Mouse (Mus musculus) forebrain, embryonic 10.5 days (tissue): ENCODE measurements around the gene Six1. TPM values are rescaled to one million over a fixed set of nuclear protein-coding genes. Genes with fewer than 3 reads are reported as not detected.

ENCODE experiments used
- DNase-seq: peaks from one replicate; pipeline ENCODE4 v3.0.0-alpha.2; 2017; ENCODE audit warnings: low spot score; ENCODE audit errors: extremely low spot score
- H3K27ac ChIP-seq: fragments of 300-500 bp; sonication (generic); 2 replicates; pipeline ENCODE4 v1.5.1; 2016; ENCODE audit warnings: mild to moderate bottlenecking
- H3K27me3 ChIP-seq: fragments of 300-500 bp; sonication (generic); 2 replicates; pipeline ENCODE4 v1.6.1; 2016; ENCODE audit warnings: mild to moderate bottlenecking; ENCODE audit not compliant: poor library complexity, severe bottlenecking
- H3K36me3 ChIP-seq: fragments of 300-500 bp; sonication (generic); replicated peaks from 2 replicates; pipeline ENCODE4 v1.6.1; 2016; ENCODE audit warnings: mild to moderate bottlenecking, moderate library complexity
- H3K4me1 ChIP-seq: fragments of 300-500 bp; sonication (generic); 2 replicates; pipeline ENCODE4 v1.6.1; 2016
- H3K4me3 ChIP-seq: fragments of 300-500 bp; sonication (generic); 2 replicates; pipeline ENCODE4 v1.5.1; 2016; ENCODE audit warnings: mild to moderate bottlenecking, moderate library complexity
- H3K9me3 ChIP-seq: fragments of 300-500 bp; sonication (generic); 2 replicates; pipeline ENCODE4 v1.6.1; 2016; ENCODE audit warnings: mild to moderate bottlenecking, moderate library complexity
- WGBS: fragments of 180-500 bp; shearing (Covaris S2); methylation state at CpG from one replicate; pipeline ENCODE4 v1.1.7; 2016; 5-methylcytosine and 5-hydroxymethylcytosine counted together
- polyA plus RNA-seq: library from polyadenylated mRNA; unstranded; fragments of >200 nt; fragmentation: Nextera tagmentation; extraction: Ambion mirVana; gene quantifications from 2 replicates; pipeline ENCODE4 v1.2.1, GENCODE M21; 2016

Six1 gene
- polyA plus RNA-seq, 1 experiment from 2014 or later, result 11.4 TPM

DNA sequence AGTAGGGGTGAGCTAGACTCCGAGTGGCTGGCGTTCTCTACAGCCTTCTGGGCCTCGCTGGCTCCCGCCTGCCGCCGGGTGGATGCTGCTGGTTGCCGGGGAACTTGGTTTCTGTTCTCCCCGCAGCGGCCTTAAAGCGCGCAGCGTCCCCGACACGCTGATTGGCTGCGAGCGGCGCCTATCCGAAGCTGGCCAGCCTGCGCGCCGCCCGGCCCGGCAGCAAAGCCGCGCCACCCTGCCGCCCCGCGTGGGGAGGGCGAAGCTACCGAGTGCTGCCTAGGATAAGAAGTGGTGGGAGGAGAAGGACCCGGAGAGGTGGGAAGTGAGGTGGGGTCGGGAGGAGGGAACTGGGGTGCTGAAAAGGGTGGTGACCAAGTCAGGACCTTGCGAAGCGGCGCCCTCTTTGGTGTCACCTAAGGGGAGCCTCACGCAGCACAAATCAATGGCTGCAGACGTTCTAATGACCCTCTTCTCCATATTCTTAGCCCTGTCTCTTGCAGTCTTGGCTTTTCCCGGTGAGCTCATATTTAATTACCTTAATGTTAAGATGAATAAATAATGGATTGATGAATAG, 7.0 kb downstream of the Six1 start:
- no peaks in the 10 kb centered on the region for H3K9me3 ChIP-seq
- H3K27ac ChIP-seq, result peak overlapping the region; percentile 84
- H3K36me3 ChIP-seq, result no peaks in the 10 kb centered on the region
- DNase-seq, result peak; percentile 87
- peak overlapping the region; percentile 54 for H3K4me3 ChIP-seq
- peaks cover 54% of the 10 kb centered on the region for H3K4me1 ChIP-seq
- WGBS, result under 1% methylated on average over 38 of the region's 38 CpGs
- H3K27me3 ChIP-seq, result peaks cover 100% of the 10 kb centered on the region

DNA sequence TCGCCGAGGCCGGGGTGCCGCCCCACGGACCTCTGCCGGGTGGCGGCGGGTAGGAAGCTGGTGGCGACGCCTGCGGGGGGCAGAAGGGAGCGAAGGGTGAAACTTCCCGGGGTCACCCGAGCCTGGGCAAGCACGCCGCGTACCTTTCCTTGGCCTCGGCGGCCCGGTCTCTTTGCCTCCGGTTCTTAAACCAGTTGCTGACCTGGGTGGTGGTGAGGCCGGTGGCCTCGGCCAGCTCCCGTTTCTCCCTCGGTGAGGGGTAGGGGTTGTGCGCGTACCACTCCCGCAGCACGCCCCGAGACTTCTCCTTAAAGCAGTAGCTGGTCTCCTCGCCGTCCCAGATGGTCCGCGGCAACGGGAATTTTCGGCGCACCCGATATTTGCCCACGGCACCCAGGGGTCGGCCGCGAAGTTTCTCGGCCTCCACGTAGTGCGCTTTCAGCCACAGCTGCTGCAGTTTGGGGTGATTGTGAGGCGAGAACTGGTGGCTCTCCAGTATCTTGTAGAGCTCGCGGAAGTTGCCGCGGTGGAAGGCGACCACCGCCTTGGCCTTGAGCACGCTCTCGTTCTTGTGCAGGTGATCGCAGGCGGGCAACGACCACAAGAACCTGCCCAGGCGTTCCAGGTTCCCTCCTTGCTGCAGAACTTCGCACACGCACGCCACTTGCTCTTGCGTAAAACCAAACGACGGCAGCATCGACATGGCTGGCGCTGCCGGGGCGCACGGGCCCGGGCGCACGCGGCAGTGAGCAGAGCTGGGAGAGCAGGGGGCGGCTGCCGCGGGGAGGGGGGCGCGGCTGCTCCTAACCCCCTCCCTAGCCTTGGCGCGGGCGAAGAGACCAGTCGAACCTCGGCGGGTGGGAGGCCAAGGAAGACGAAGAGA, 7.7 kb downstream of the Six1 start:
- Histone ChIP-seq H3K27ac (peak overlapping the region; percentile 84), H3K4me1 (peaks cover 54% of the 10 kb centered on the region), H3K36me3 (no peaks in the 10 kb centered on the region), H3K9me3 (no peaks in the 10 kb centered on the region), H3K27me3 (peaks cover 100% of the 10 kb centered on the region), H3K4me3 (peak overlapping the region; percentile 54)
- peak; percentile 59 for DNase-seq
- WGBS, result under 1% methylated on average over 85 of the region's 85 CpGs

DNA sequence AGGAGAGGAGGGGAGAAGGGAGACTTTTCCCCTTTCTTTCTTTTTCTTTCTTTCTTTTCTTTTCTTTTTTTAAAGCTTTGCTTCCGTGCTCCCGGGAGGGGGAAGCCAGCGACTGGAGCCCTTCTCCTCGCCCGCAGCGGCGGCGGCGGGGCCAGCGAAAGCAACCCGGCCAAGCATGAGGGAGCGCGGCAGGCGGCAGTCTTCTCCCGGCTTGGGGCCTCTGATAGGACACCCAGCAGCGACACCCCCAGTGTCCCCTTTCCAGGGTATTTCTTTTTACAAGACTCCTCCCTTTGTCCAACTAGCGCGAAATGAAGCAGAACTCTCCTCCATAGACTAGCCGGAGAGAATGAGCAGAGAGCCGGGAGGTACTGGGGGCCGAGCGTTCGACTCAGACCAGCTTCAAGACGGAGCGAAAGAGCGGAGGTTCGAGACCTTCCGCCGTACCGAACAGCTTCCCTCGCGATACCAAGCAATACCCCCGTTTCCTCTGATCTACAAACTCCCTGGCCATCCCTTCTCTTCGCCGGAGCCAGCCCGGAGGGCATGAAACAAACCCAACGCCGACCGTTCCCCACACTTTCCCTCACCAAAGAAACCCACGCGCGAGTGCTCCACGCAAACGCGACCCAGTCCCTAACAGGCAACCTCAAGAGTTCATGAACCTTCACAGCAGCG, 8.5 kb downstream of the Six1 start:
- Histone ChIP-seq H3K36me3 (no peaks in the 10 kb centered on the region), H3K27me3 (peaks cover 100% of the 10 kb centered on the region), H3K4me1 (peaks cover 47% of the 10 kb centered on the region), H3K9me3 (no peaks in the 10 kb centered on the region), H3K27ac (peak overlapping the region; percentile 84), H3K4me3 (peak overlapping the region; percentile 54)
- WGBS, result under 1% methylated on average over 46 of the region's 46 CpGs
- peak; percentile 48 for DNase-seq

DNA sequence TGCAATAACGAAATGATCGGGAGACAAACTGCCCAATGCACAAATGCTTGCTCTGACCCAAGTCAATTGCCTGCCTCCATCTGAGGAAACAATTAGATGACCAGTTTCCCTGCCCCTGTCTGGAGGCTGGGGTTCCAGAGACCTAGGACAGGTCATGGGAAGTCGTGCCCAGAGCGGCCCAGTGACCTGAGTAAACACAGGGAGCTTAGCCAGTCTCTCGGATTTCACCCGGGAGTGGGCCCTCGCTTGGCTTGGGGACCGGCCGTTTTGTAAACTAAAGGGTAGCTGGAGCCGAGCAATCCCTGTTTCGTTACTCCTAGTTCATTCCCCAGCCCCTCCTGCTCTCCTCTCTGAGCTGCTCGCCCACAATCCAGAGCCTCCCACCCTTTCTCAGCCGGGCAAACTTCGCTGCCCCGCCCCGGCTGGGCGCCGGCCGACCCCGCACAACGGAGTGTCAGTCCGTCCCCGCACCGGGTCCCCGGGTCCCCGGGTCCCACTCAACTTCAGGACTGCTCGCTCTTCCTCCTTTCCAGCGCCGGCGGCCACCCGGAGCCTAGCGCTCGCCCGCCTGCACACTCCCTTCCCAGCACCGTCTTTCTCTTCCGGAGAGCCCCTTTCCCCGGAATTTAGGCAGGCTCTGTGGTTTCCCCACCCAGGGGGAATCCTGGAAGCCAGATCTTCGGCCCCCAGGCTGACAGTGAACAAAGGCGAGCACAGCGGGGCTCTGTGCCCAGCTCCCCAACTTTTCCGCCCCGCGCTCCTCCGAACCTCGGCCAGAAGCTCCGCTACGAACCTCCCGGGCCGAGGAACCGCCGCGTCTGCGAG, 9.3 kb downstream of the Six1 start:
- WGBS, result under 1% methylated on average over 53 of the region's 53 CpGs
- peaks cover 47% of the 10 kb centered on the region for H3K4me1 ChIP-seq
- peak overlapping the region; percentile 54 for H3K4me3 ChIP-seq
- no peaks in the 10 kb centered on the region for H3K9me3 ChIP-seq
- H3K27ac ChIP-seq, result peak overlapping the region; percentile 84
- H3K36me3 ChIP-seq, result no peaks in the 10 kb centered on the region
- DNase-seq, result peak; percentile 71
- H3K27me3 ChIP-seq, result peaks cover 100% of the 10 kb centered on the region

DNA sequence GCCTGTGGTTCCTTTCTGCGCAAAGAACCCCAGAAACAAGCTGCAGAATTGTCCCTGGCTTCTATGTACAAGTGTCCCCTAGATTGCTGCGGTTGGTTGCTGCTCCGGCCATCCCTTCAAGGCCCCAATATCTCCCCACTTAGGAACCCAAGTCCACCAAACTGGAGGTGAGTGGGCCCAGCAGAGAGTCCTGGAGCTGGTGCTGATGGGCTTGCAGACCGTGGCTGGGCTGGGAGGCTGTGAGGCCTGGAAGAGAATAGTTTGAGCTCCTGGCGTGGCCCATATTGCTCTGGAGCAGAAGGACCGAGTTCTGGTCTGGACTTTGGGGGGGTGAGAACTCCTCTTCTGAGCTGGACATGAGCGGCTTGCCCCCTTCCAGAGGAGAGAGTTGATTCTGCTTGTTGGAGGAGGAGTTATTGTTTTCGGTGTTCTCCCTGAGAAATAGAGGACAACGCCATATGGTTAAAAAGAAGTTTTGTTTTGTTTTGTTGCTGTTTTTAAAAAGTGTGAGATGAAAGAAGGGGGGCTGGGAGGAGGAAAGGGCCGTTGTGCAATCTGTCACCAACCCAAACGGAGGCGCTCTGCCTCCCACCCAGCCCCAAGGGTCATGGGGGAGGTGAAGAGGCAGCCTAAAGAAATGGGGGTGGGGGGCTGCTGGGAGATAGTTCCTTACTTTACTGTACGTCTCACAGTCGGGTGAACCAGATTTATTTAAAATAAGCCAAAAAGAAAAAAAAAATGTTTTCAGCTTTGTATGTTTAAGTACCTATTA, 10.1 kb downstream of the Six1 start:
- 1% methylated on average over 14 of the region's 14 CpGs for WGBS
- Histone ChIP-seq H3K4me3 (peak overlapping the region; percentile 54), H3K27ac (peak overlapping the region; percentile 84; the same call in 1 of the 2 replicates)

DNA sequence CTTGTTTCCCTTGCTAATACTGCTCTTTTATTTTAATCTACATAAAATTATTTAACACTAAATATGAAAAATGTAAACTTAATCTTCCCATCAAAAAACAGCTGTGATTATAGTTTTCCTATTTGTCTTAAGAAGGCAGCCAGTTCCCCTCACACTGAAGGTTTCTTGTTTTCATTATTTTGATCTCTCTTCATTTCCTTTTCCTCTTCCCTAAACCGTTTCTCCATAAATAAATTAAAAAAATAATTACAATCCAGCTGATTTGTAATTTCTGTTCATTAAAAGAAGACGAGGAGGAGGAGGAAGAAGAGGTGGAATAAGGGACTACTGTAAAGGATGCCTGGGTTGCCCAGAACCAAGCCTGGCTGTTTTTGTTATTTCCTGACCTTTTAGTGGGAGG, 10.8 kb downstream of the Six1 start:
- peaks cover 100% of the 10 kb centered on the region for H3K27me3 ChIP-seq
- H3K9me3 ChIP-seq, result no peaks in the 10 kb centered on the region
- no peak overlapping the region for H3K27ac ChIP-seq
- peaks cover 52% of the 10 kb centered on the region for H3K4me1 ChIP-seq
- no peak for DNase-seq
- whole genome bisulfite sequencing, result 3% methylated on average over 2 of the region's 2 CpGs
- no peaks in the 10 kb centered on the region for H3K36me3 ChIP-seq
- H3K4me3 ChIP-seq, result peak overlapping the region; percentile 54

More for the DNA sequence above, 10.1 kb downstream of the Six1 start:
- Histone ChIP-seq H3K4me1 (peaks cover 52% of the 10 kb centered on the region), H3K9me3 (no peaks in the 10 kb centered on the region), H3K36me3 (no peaks in the 10 kb centered on the region), H3K27me3 (peaks cover 100% of the 10 kb centered on the region)
- DNase-seq, result peak; percentile 52

DNA sequence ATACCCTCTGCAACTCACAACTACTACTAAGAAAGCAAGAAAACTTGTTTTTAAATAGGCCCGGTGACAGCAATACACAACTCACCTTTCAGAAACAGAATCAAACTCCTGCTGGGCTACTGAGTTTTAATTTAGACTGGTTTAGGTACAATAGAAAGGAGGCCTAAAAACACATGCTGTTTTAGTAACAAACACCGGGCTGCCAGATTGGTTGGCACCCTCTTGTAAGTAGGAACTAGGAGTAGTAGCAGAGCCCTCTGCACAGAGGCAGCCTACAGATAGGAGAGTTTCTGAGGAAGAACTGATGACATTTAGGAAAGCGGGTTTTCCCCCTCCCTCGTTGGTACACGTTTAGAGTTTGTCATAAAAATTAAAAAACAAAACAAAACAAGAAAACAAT, 11.3 kb downstream of the Six1 start:
- WGBS, result 2% methylated on average over 5 of the region's 5 CpGs
- Histone ChIP-seq H3K9me3 (no peaks in the 10 kb centered on the region), H3K4me1 (peaks cover 52% of the 10 kb centered on the region), H3K27me3 (peaks cover 100% of the 10 kb centered on the region), H3K4me3 (peak overlapping the region; percentile 39), H3K36me3 (no peaks in the 10 kb centered on the region), H3K27ac (no peak overlapping the region)
- no peak for DNase-seq

DNA sequence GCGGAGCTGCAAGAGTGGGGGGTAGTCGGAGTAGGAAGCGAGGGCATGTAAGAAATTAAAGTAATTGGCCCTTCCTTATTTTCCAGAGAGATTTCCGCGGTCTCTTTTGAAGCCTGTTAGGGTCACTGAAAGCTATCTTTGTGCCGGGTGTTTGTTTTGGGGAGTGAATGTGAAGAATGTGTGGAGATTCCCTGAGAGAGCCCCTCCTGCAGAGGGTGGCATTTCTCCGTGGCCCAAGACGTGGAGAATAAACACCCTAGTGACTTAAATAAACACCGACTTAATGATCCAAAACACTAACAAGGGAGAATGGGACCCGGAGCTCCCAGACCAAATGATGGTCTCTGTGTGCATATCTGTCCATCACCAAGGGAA, 12.4 kb downstream of the Six1 start:
- peaks cover 44% of the 10 kb centered on the region for H3K4me1 ChIP-seq
- peaks cover 100% of the 10 kb centered on the region for H3K27me3 ChIP-seq
- no peak overlapping the region for H3K27ac ChIP-seq
- H3K36me3 ChIP-seq, result no peaks in the 10 kb centered on the region
- no peak for DNase-seq
- H3K4me3 ChIP-seq, result peak overlapping the region; percentile 39
- H3K9me3 ChIP-seq, result no peaks in the 10 kb centered on the region
- WGBS, result 0% methylated on average over 10 of the region's 10 CpGs

DNA sequence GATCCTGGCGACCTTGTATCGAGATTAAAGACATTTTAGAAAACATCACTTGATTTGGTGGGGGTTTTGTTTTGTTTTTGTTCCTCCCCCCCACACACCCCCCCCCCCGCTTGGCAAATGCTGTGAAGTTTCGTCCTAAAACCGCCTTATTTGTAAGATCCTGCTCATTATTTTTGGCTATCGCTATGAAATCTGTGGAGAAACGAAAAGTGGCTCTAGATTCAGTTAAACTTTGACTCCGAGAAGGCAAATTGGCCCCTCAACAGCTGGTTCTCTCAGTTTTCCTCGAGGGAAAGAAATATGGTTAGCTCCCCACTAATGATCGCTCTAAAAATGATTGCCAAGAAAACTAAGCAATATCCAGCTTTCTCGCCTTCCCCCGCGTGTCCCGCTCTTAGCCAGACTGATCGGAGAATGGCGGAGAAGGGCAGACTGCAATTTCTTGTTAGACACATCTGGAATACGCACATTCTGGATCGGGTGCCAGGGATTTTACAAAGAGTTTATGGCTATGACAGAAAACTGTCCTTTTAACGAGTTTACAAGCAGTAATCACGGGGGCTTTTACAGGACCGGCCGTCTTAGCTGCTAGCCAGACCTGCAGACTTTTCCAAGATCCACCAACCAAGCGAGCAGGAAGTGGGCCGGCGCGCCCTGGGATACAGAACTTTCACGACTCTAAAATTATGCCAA, 13.0 kb downstream of the Six1 start:
- Histone ChIP-seq H3K4me3 (peak overlapping the region; percentile 39), H3K9me3 (no peaks in the 10 kb centered on the region)

DNA sequence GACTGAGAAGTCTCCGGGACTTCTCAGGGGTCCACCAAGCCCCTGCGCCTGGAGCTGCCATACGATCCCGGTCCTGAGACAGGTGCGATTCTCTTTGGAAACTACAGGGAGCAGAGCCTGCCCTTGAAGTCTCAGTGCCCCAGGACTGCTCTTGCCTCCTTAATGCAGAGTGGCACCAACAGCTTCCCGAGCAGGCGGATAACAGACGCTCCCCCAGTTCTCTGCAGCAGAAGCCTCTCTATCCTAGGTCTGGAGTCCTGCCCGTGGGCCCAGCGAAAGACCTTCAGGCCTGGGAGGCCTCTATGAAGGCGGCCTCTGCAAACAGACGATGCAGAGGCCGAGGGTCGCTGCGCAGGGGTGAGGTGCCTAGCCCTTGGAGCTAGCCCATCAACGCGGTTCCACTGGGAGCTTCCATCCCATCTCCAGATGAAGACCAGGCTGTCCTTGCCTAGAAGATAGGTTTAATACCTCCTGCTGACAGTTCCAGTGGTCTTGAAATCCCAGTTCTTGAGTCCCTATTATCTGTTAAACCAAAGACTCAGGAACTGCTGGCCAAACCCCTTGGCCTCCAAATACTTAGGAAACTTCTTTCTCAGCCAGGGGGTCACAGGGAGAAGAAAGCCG, 13.6 kb downstream of the Six1 start:
- no peaks in the 10 kb centered on the region for H3K36me3 ChIP-seq
- H3K27me3 ChIP-seq, result peaks cover 100% of the 10 kb centered on the region
- peaks cover 43% of the 10 kb centered on the region for H3K4me1 ChIP-seq
- peak overlapping the region; percentile 39 for H3K4me3 ChIP-seq
- H3K9me3 ChIP-seq, result no peaks in the 10 kb centered on the region
- no peak for DNase-seq
- under 1% methylated on average over 18 of the region's 18 CpGs for WGBS
- peak overlapping the region; percentile 62 for H3K27ac ChIP-seq

More for the DNA sequence above, 13.0 kb downstream of the Six1 start:
- 1% methylated on average over 27 of the region's 27 CpGs for WGBS
- H3K27ac ChIP-seq, result no peak overlapping the region; the same call in 1 of the 2 replicates
- no peaks in the 10 kb centered on the region for H3K36me3 ChIP-seq
- H3K4me1 ChIP-seq, result peaks cover 42% of the 10 kb centered on the region
- DNase-seq, result peak; percentile 54
- H3K27me3 ChIP-seq, result peaks cover 100% of the 10 kb centered on the region
